Mouse (Mus musculus): ENCODE measurements at regions not wholly inside any gene's neighbourhood (a gene's known extent, or its start where the extent isn't known, plus 50 kb on each side); places are given as distances from the start of the nearest gene placed in this dataset.

- no peak for DNase-seq
These were observed 2620.0 kb upstream of the Gm7489 start for GRCm38 (mm10) chr15:51264599-51265163.

DNA sequence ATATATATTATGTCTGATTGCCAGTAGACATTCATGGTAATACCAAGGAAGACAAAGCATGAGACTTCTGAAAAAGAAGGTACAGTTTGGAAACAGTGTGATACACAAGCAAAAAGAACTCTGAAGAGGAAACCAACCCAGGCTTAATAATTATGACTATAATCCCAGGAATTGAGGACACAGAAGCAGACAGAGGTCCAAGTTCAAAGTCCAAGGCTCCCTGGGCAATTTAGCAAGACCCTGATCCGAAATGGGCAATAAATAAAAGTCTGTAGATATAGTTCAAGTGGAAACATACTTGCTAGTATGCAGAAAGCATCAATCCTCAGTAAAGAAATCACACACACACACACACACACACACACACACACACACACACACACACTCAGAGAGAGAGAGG is 2618.7 kb upstream of the Gm7489 start:
- DNase-seq, result no peak

GRCm38 (mm10) chr15:51271632-51272312 is 2612.9 kb upstream of the Gm7489 start:
- DNase-seq, result no peak

DNA sequence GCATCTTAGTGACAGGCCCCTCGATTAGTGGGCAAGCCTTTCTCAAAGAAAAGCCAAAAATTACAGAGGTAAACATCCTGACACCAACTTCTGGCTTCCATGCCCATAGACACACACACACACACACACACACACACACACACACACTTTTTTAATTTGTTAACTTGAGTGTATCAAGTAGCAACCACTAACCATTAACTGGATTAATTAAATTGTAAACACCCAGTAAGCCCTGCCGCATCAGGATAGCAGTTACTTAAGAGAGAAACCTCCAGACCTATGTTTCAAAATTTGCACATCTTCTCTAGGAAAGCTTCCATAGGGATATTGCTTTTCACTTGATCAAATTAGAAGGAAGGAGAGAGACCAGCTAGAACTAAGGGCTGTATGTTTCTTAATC is 2599.4 kb upstream of the Gm7489 start:
- no peak for DNase-seq

DNA sequence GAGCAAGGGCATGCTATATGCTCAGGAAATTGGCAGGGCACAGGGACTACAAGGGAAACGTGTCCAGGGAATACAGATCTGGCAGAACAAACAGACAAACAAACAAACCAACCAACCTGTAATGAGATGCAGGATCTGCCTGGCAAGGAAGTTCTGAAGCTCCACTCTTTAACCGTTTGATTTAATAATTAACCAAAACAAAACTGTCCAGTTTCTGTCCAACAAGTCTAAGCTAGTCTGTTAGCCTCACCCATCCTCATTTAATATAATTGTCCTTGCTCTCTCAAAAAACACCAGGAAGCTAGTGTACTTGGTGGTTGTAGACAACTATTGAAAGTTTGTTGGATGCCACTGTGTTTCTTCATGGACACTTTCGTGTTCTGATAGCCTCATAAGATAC is 2598.4 kb upstream of the Gm7489 start:
- DNase-seq, result no peak

DNA sequence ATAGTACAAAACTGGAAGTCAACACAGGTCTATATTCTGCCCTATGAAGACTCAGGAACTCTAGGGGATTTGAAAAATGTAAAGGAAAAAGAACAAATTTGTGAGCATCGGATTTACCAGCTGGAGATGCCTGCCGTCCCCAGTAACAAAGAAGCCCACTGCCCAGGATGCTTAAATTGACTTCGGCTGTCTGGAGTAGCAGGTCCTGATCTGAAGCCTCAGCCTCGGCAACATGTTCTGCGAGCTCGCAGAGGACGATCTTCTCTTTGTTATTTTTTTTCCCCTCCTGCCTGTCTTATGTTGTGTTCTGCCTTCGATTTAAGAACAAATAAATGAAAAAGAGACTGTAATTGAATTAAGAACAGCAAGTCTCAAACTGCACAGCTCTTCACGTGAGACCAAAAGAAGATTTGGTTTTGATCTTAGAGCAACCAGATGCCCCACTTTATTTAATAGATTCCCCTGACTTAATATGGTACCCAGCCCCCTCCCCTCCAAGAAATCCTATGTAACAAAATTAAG is 2595.7 kb upstream of the Gm7489 start:
- DNase-seq, result no peak

DNA sequence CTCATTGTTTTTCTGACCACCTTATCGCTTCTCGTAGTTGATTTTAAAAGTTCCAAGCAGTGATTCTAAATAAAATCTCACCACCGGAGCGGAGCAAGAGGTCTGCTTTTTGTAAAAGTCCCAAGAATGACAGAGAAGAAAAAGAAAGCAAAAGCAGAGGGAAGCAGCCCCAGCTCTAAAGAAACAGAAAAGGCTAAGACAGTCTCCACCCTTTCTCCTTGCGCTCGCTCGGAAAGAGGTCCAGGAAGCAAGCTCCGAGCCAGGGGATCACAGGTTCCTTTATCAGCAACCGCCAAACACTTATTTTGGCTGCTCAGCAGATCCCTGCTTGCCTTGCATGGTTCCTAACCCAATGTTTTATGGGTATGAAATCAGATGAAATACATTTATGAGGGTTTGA is 2594.8 kb upstream of the Gm7489 start:
- DNase-seq, result no peak

DNA sequence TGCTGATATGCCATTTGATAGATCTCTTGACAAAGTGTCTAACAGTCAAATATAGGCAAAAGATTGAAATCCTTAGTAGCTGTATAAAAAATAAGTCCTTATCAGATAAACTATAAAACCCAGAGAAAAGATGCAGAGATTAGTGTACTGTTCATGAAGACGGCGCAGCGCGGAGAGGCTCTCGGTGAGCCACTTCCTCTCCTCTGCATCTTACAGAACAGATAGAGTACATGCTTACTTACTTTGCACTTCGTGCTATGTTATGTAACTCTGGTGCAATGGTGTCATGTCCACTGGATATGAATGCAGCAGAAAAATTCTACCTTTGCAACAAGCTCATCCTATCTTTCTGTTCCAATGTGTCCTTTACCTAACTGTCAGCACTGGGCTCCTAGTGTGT is 2593.5 kb upstream of the Gm7489 start:
- DNase-seq, result no peak

DNA sequence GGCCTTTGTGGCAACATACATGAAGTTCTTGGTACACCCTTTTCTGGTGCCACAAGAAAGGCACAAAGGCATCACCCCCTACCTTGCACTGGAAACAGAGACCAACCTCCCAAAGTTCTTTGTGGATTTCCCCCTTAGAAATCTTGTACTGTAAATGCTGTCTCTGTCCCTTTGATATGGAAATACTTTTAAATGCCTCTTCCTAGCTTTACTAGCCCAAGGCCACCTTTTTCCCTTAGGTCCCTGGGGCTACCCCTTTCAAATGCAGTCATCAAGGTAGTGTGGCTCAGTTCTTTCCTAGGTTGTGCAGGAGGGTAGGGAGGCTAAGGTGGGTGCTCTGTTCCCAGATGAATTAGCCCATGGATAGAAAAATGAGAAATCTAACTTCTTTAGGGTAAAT is 2587.9 kb upstream of the Gm7489 start:
- DNase-seq, result no peak

GRCm38 (mm10) chr15:51318072-51318471 is 2566.6 kb upstream of the Gm7489 start:
- DNase-seq, result no peak

DNA sequence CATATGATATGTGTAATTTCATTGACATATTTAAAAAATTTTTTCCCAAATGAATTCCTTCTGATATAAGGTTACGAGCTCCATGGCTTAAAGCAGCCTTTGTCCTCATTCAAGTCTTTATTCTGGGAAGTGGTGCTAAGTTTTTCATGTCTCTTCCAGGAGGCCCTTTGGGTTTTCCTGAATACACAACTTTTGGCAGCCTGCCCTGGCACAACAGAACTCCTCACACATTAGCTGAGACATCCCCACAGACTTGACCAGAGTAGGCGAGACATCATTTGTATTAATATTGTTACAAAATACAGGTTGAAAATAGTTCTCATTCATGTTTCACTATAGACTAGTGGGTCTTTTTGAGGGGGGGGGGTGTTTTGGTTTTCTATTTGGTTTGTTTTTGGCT is 2565.9 kb upstream of the Gm7489 start:
- peak; percentile 31 for DNase-seq

- no peak for DNase-seq
These were observed 2564.3 kb upstream of the Gm7489 start for GRCm38 (mm10) chr15:51320366-51320894.

DNA sequence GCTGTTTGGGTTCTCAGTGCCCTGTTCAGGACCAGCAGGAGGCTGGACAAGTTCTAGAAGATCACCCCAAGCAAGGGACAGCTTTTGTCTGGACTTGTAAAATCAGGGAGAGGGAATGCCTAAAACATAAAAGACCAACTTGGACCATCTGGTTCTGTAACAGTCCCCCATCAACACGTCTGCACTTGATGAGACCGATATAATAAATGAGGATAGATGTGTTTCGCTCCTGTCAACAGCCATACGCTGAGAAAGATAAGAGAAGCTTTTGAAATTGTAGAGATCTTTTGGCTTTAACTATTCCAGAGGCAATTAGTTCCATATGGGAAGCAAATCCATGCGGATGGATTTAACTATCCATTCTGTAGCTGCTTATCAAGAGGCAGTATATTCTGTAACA is 2561.4 kb upstream of the Gm7489 start:
- no peak for DNase-seq

GRCm38 (mm10) chr15:51324211-51324610 is 2560.5 kb upstream of the Gm7489 start:
- DNase-seq, result no peak

DNA sequence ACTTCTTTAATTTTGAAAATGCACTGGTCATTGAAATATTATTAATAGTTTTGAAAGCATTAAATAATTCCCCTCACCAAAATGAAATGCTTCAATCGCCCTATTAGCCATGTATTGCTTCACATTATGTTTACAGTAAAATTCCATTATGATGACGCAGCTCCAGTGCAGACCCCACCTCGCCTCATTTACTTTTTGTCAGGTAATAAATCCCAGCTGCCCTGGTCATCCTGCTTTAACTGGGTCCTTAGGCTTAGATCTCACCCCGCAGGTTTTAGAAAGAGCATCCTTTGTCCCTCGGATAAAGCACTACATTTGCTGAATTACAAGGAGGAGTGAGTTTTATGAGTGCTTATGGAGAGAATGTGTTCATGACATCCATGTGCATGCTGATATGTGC is 2557.0 kb upstream of the Gm7489 start:
- no peak for DNase-seq

GRCm38 (mm10) chr15:51336441-51336840 is 2548.3 kb upstream of the Gm7489 start:
- DNase-seq, result no peak

GRCm38 (mm10) chr15:51346301-51346700 is 2538.4 kb upstream of the Gm7489 start:
- DNase-seq, result no peak

DNA sequence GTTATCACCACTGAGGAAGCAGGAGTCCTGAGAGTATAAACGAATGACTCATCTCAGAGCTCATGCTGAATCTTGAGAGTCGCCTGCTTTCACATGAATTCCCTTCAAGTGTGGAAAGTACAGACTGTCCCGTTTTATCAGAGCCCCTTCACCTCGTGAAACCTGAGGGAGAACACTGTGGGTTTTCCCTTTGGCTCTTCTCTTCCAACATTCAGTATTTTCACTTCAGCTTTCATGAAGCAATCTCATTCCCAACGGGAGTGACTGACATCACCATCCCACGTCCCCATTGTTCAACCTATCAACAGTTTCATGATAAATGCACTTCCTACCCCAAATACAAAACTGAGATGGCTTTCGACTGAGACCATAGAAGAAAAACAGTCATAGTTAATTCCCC is 2521.3 kb upstream of the Gm7489 start:
- no peak for DNase-seq

GRCm38 (mm10) chr15:51371162-51371561 is 2513.5 kb upstream of the Gm7489 start:
- no peak for DNase-seq

DNA sequence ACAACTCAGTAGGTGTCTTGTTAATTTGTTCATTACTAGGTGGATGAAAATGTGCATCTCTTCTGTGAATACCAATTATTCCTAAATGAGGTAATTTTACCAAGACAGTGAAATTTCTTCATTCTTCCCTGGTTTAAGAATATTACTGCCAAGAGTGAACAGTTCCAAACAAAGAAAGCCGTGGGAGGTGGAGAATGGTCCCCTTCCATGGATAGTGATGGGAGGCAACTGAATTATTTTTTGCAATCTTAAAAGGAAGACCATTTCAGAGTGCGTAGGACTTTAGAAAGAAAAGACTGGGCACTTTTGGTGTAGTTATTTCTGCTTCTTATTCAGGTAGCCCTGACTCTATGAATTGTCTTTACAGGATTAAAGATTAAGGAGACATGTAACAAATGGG is 2494.3 kb upstream of the Gm7489 start:
- DNase-seq, result no peak

GRCm38 (mm10) chr15:51391352-51391751 is 2493.4 kb upstream of the Gm7489 start:
- DNase-seq, result no peak

GRCm38 (mm10) chr15:51392449-51393405 is 2492.0 kb upstream of the Gm7489 start:
- DNase-seq, result no peak

- no peak for DNase-seq
These were observed 2488.7 kb upstream of the Gm7489 start for GRCm38 (mm10) chr15:51395961-51396360.

All from adrenal gland, postnatal 14 days (tissue).